13 mouse cellular contexts compared by ENCODE assay signal in the genomic region with DNA sequence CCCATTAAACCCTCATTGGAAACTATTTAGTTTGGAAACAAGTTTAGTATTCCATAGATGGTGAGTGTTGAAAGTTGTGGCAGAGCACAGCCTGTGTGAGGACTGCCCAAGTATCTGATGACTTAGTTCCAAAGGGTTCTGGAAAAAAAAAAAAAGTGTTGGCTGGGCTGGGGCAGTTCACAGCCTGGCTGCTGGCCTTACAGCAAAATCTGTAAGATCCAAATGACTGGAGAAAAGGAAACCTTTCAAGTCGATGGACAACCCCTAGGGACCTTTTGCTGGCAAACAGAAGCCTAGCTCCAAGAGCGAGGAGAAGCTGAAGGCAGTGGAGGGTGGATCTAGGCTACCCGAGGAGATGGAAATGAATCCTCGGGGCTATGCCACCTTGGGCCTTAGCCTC.
DNase-seq lines count a peak whose midpoint lies in the region; TF ChIP-seq lines count a peak whose summit lies in the region.
"Had no signal": no experiment of that assay in that cellular context is flagged by ENCODE, and none has a peak within 500 bp of the region (broad histone marks: within the 10 kb centered on the region; RNA-seq: fewer than 3 reads in every experiment).

No protein-coding gene starts in this region.

- TF ChIP-seq CTCF in kidney, adult 2 months (conservative IDR thresholded peaks at IDR 0.05; ENCODE audit: insufficient read depth, insufficient read length, low read depth, low read length): no peak

- peak; percentile 9 for DNase-seq in kidney, postnatal 10 days
- no peak for DNase-seq in kidney, adult 2 months
- DNase-seq in fibroblast of lung, adult 2 months (ENCODE audit: low read depth): peak; percentile 67
- DNase-seq in gastrocnemius, adult 8-10 months (ENCODE audit: low spot score in 2 of 2): peak; percentile 8 to 24
- peak; percentile 27 to 35 for DNase-seq in heart, postnatal 36 days
- no peak for DNase-seq in embryo, embryonic 11 days
- DNase-seq in frontal cortex, adult 2 months (ENCODE audit: extremely low spot score in 1 of 2, low spot score in 1 of 2): no peak
- DNase-seq: cerebellum, adult 11 months; cerebellum, postnatal 25 days; kidney, postnatal 14 days had no signal

- H3K27me3 ChIP-seq in kidney, adult 2 months (replicated peaks; ENCODE audit: control insufficient read depth, insufficient read depth, low read length): no peaks in the 10 kb centered on the region
- H3K27me3 ChIP-seq: liver, embryonic 15.5 days; midbrain, embryonic 15.5 days had no signal

- 80% methylated on average over 4 of the region's 4 CpGs for WGBS in kidney, adult 2 months

- H3K4me1 ChIP-seq in kidney, adult 2 months (ENCODE audit: control insufficient read depth, insufficient read depth, low read length): no peaks in the 10 kb centered on the region
- H3K4me1 ChIP-seq: liver, embryonic 15.5 days; midbrain, embryonic 15.5 days had no signal

- no peak overlapping the region for H3K27ac ChIP-seq in kidney, adult 2 months (ENCODE audit: insufficient read depth, low read depth, low read length)
- H3K27ac ChIP-seq: hindbrain, embryonic 14.5 days; liver, embryonic 15.5 days; midbrain, embryonic 15.5 days had no signal

- no peak for TF ChIP-seq POLR2A in kidney, adult 2 months (IDR thresholded peaks at IDR 0.05; ENCODE audit: low read depth, low read length)

- H3K36me3 ChIP-seq in kidney, adult 2 months (ENCODE audit: control insufficient read depth, insufficient read depth, low read length): no peaks in the 10 kb centered on the region
- H3K36me3 ChIP-seq: liver, embryonic 15.5 days; midbrain, embryonic 15.5 days had no signal

- no peak overlapping the region for H3K4me3 ChIP-seq in kidney, adult 2 months (ENCODE audit: insufficient read depth, low read depth, low read length)
- H3K4me3 ChIP-seq: liver, embryonic 15.5 days; midbrain, embryonic 15.5 days had no signal

- intact Hi-C loops in heart, postnatal 36 days (cut with DNase I): no loop called here

Comparison
In these comparisons a context has a peak if more than half of its experiments do, and no peak if none do; other contexts are left out.
1. DNase-seq: peak in kidney, postnatal 10 days (single experiment), fibroblast of lung, adult 2 months (single experiment), gastrocnemius, adult 8-10 months (2 of 2) and heart, postnatal 36 days (2 of 2); none in kidney, adult 2 months (single experiment), embryo, embryonic 11 days (single experiment) and frontal cortex, adult 2 months (0 of 2).